Mouse (Mus musculus): ENCODE results near the gene Qtrt1. TPM values are rescaled to one million over a fixed set of nuclear protein-coding genes. Genes with fewer than 3 reads are reported as not detected.

Gene Qtrt1
- polyA plus RNA-seq, 1 experiment from 2014 or later, result 49.5 TPM

GRCm38 (mm10) chr9:21425556-21425945 is 13.9 kb downstream of the Qtrt1 start:
- Histone ChIP-seq H3K9ac (peak overlapping the region; percentile 92), H3K4me2 (replicated peaks) (peak overlapping the region; percentile 85), H3K4me1 (peaks cover 36% of the 10 kb centered on the region), H3K36me3 (peaks cover 10% of the 10 kb centered on the region), H3K27ac (no peak overlapping the region), H3K9me3 (no peaks in the 10 kb centered on the region), H3K27me3 (no peaks in the 10 kb centered on the region), H3K4me3 (peak overlapping the region; percentile 97)
- no peak for ATAC-seq (ENCODE audit: low FRiP score, low read depth)
- 7% methylated on average over 6 of the region's 6 CpGs for WGBS

GRCm38 (mm10) chr9:21426013-21426412 is 14.4 kb downstream of the Qtrt1 start:
- WGBS, result 0% methylated on average over 1 of the region's 1 CpGs
- Histone ChIP-seq H3K4me3 (peak overlapping the region; percentile 97), H3K27ac (no peak overlapping the region), H3K9me3 (no peaks in the 10 kb centered on the region), H3K9ac (peak overlapping the region; percentile 92), H3K4me2 (replicated peaks) (peak overlapping the region; percentile 85), H3K4me1 (peaks cover 40% of the 10 kb centered on the region), H3K36me3 (peaks cover 6% of the 10 kb centered on the region), H3K27me3 (no peaks in the 10 kb centered on the region)
- ATAC-seq (ENCODE audit: low FRiP score, low read depth), result no peak

- no peak for ATAC-seq (ENCODE audit: low FRiP score, low read depth)
- peaks cover under 1% of the 10 kb centered on the region for H3K36me3 ChIP-seq
- no peak overlapping the region for H3K27ac ChIP-seq
- H3K27me3 ChIP-seq, result no peaks in the 10 kb centered on the region
- H3K4me1 ChIP-seq, result peaks cover 40% of the 10 kb centered on the region
- 75% methylated on average over 2 of the region's 2 CpGs for WGBS
- no peaks in the 10 kb centered on the region for H3K9me3 ChIP-seq
- peak overlapping the region; percentile 85 for H3K4me2 ChIP-seq (replicated peaks)
- H3K4me3 ChIP-seq, result peak overlapping the region; percentile 97; the same call in 1 of the 2 replicates
- no peak overlapping the region for H3K9ac ChIP-seq
Measured at GRCm38 (mm10) chr9:21426525-21426924, 14.9 kb downstream of the Qtrt1 start.

GRCm38 (mm10) chr9:21427773-21428172 is 16.1 kb downstream of the Qtrt1 start:
- H3K27ac ChIP-seq, result no peak overlapping the region
- H3K4me1 ChIP-seq, result peaks cover 40% of the 10 kb centered on the region
- H3K36me3 ChIP-seq, result no peaks in the 10 kb centered on the region
- WGBS, result 79% methylated on average over 2 of the region's 2 CpGs
- H3K9ac ChIP-seq, result 0 out of 2 replicates have a peak overlapping the region, but pooled peaks have one; percentile 21
- no peak overlapping the region for H3K4me3 ChIP-seq
- no peaks in the 10 kb centered on the region for H3K27me3 ChIP-seq
- H3K9me3 ChIP-seq, result no peaks in the 10 kb centered on the region
- no peak for ATAC-seq (ENCODE audit: low FRiP score, low read depth)
- H3K4me2 ChIP-seq (replicated peaks), result no peak overlapping the region

- 87% methylated on average over 6 of the region's 6 CpGs for WGBS
- no peak for ATAC-seq (ENCODE audit: low FRiP score, low read depth)
- H3K27ac ChIP-seq, result no peak overlapping the region
Measured at GRCm38 (mm10) chr9:21428178-21428577, 16.5 kb downstream of the Qtrt1 start.

GRCm38 (mm10) chr9:21430724-21431123 is 19.1 kb downstream of the Qtrt1 start:
- Histone ChIP-seq H3K4me2 (replicated peaks) (no peak overlapping the region), H3K4me3 (no peak overlapping the region), H3K27ac (no peak overlapping the region), H3K9me3 (no peaks in the 10 kb centered on the region), H3K36me3 (no peaks in the 10 kb centered on the region), H3K27me3 (no peaks in the 10 kb centered on the region), H3K9ac (no peak overlapping the region), H3K4me1 (peaks cover 36% of the 10 kb centered on the region)
- no peak for ATAC-seq (ENCODE audit: low FRiP score, low read depth)
- WGBS, result 66% methylated on average over 7 of the region's 7 CpGs

More at GRCm38 (mm10) chr9:21428178-21428577, 16.5 kb downstream of the Qtrt1 start:
- H3K9me3 ChIP-seq, result no peaks in the 10 kb centered on the region
- H3K9ac ChIP-seq, result 0 out of 2 replicates have a peak overlapping the region, but pooled peaks have one; percentile 21
- H3K4me1 ChIP-seq, result peaks cover 40% of the 10 kb centered on the region
- H3K27me3 ChIP-seq, result no peaks in the 10 kb centered on the region
- H3K4me3 ChIP-seq, result no peak overlapping the region
- H3K4me2 ChIP-seq (replicated peaks), result no peak overlapping the region
- no peaks in the 10 kb centered on the region for H3K36me3 ChIP-seq

GRCm38 (mm10) chr9:21432066-21432465 is 20.4 kb downstream of the Qtrt1 start:
- Histone ChIP-seq H3K4me1 (peaks cover 26% of the 10 kb centered on the region), H3K36me3 (no peaks in the 10 kb centered on the region), H3K27ac (no peak overlapping the region), H3K4me3 (no peak overlapping the region), H3K9ac (no peak overlapping the region), H3K9me3 (no peaks in the 10 kb centered on the region), H3K27me3 (no peaks in the 10 kb centered on the region), H3K4me2 (replicated peaks) (no peak overlapping the region)
- 83% methylated on average over 7 of the region's 7 CpGs for WGBS
- no peak for ATAC-seq (ENCODE audit: low FRiP score, low read depth)

GRCm38 (mm10) chr9:21433766-21434165 is 22.1 kb downstream of the Qtrt1 start:
- Histone ChIP-seq H3K4me3 (no peak overlapping the region), H3K27ac (no peak overlapping the region), H3K9ac (no peak overlapping the region), H3K4me1 (peaks cover 21% of the 10 kb centered on the region), H3K36me3 (no peaks in the 10 kb centered on the region), H3K27me3 (no peaks in the 10 kb centered on the region), H3K4me2 (replicated peaks) (no peak overlapping the region), H3K9me3 (no peaks in the 10 kb centered on the region)
- no peak for ATAC-seq (ENCODE audit: low FRiP score, low read depth)
- 89% methylated on average over 8 of the region's 8 CpGs for WGBS

- no peaks in the 10 kb centered on the region for H3K36me3 ChIP-seq
- H3K27me3 ChIP-seq, result no peaks in the 10 kb centered on the region
- H3K9ac ChIP-seq, result no peak overlapping the region
- no peaks in the 10 kb centered on the region for H3K9me3 ChIP-seq
- WGBS, result 94% methylated on average over 2 of the region's 2 CpGs
- no peak overlapping the region for H3K4me3 ChIP-seq
- H3K4me2 ChIP-seq (replicated peaks), result no peak overlapping the region
- peaks cover 18% of the 10 kb centered on the region for H3K4me1 ChIP-seq
- no peak for ATAC-seq (ENCODE audit: low FRiP score, low read depth)
- no peak overlapping the region for H3K27ac ChIP-seq
Measured at GRCm38 (mm10) chr9:21434410-21434809, 22.8 kb downstream of the Qtrt1 start.

- no peak for ATAC-seq (ENCODE audit: low FRiP score, low read depth)
- H3K27me3 ChIP-seq, result no peaks in the 10 kb centered on the region
- H3K27ac ChIP-seq, result no peak overlapping the region
- no peak overlapping the region for H3K4me2 ChIP-seq (replicated peaks)
- H3K9ac ChIP-seq, result no peak overlapping the region
- peaks cover 11% of the 10 kb centered on the region for H3K4me1 ChIP-seq
- H3K9me3 ChIP-seq, result no peaks in the 10 kb centered on the region
- 82% methylated on average over 7 of the region's 7 CpGs for WGBS
- no peaks in the 10 kb centered on the region for H3K36me3 ChIP-seq
- no peak overlapping the region for H3K4me3 ChIP-seq
Measured at GRCm38 (mm10) chr9:21435777-21436635, 24.4 kb downstream of the Qtrt1 start.

GRCm38 (mm10) chr9:21437577-21437976 is 25.9 kb downstream of the Qtrt1 start:
- no peaks in the 10 kb centered on the region for H3K27me3 ChIP-seq
- peak overlapping the region; percentile 67 for H3K27ac ChIP-seq
- H3K4me1 ChIP-seq, result peaks cover 11% of the 10 kb centered on the region
- no peak overlapping the region for H3K4me3 ChIP-seq
- H3K36me3 ChIP-seq, result no peaks in the 10 kb centered on the region
- no peaks in the 10 kb centered on the region for H3K9me3 ChIP-seq
- no peak overlapping the region for H3K9ac ChIP-seq
- WGBS, result 92% methylated on average over 6 of the region's 6 CpGs
- no peak overlapping the region for H3K4me2 ChIP-seq (replicated peaks)
- no peak for ATAC-seq (ENCODE audit: low FRiP score, low read depth)

GRCm38 (mm10) chr9:21438219-21438618 is 26.6 kb downstream of the Qtrt1 start:
- Histone ChIP-seq H3K4me3 (no peak overlapping the region), H3K9me3 (no peaks in the 10 kb centered on the region), H3K9ac (no peak overlapping the region), H3K4me1 (peaks cover 11% of the 10 kb centered on the region), H3K27me3 (no peaks in the 10 kb centered on the region), H3K36me3 (no peaks in the 10 kb centered on the region), H3K4me2 (replicated peaks) (no peak overlapping the region), H3K27ac (no peak overlapping the region; the same call in 1 of the 2 replicates)
- ATAC-seq (ENCODE audit: low FRiP score, low read depth), result no peak; the same call in 1 of the 2 replicates
- WGBS, result 36% methylated on average over 3 of the region's 3 CpGs

Data from limb, embryonic 13.5 days (tissue).